Mouse (Mus musculus): ENCODE data around the gene Slc7a1.

The Slc7a1 gene

GRCm38 (mm10) chr5:148399660-148400443 lies at the start of gene Slc7a1:
Slc7a1 (minus strand) TSS chr5:148399904.
- peak; percentile 83 to 91 for DNase-seq (ENCODE audit: low spot score in 2 of 2)

- no peak for DNase-seq (ENCODE audit: low spot score in 2 of 2)
These were observed 45.3 kb upstream of the Slc7a1 start for GRCm38 (mm10) chr5:148444974-148445373.

GRCm38 (mm10) chr5:148443734-148444133 lies 44.0 kb upstream of the Slc7a1 start:
- no peak for DNase-seq (ENCODE audit: low spot score in 2 of 2)

- DNase-seq (ENCODE audit: low spot score in 2 of 2): no peak
These were observed 36.0 kb upstream of the Slc7a1 start for GRCm38 (mm10) chr5:148435660-148436059.

GRCm38 (mm10) chr5:148432121-148432520 lies 32.4 kb upstream of the Slc7a1 start:
- no peak for DNase-seq (ENCODE audit: low spot score in 2 of 2)

GRCm38 (mm10) chr5:148428846-148429245 lies 29.1 kb upstream of the Slc7a1 start:
- no peak for DNase-seq (ENCODE audit: low spot score in 2 of 2)

GRCm38 (mm10) chr5:148425136-148425535 lies 25.4 kb upstream of the Slc7a1 start:
- DNase-seq (ENCODE audit: low spot score in 2 of 2): no peak

- no peak for DNase-seq (ENCODE audit: low spot score in 2 of 2)
These were observed 21.6 kb upstream of the Slc7a1 start for GRCm38 (mm10) chr5:148421326-148421725.

GRCm38 (mm10) chr5:148419112-148419526 lies 19.4 kb upstream of the Slc7a1 start:
- DNase-seq (ENCODE audit: low spot score in 2 of 2): peak in 1 of 2 experiments; percentile 5

GRCm38 (mm10) chr5:148418436-148418835 lies 18.7 kb upstream of the Slc7a1 start:
- DNase-seq (ENCODE audit: low spot score in 2 of 2): no peak

- DNase-seq (ENCODE audit: low spot score in 2 of 2): no peak
These were observed 18.1 kb upstream of the Slc7a1 start for GRCm38 (mm10) chr5:148417756-148418155.

GRCm38 (mm10) chr5:148416461-148416860 lies 16.8 kb upstream of the Slc7a1 start:
- no peak for DNase-seq (ENCODE audit: low spot score in 2 of 2)

- no peak for DNase-seq (ENCODE audit: low spot score in 2 of 2)
These were observed 14.5 kb upstream of the Slc7a1 start for GRCm38 (mm10) chr5:148414233-148414632.

GRCm38 (mm10) chr5:148412504-148412903 lies 12.8 kb upstream of the Slc7a1 start:
- DNase-seq (ENCODE audit: low spot score in 2 of 2): no peak

GRCm38 (mm10) chr5:148409465-148409864 lies 9.8 kb upstream of the Slc7a1 start:
- no peak for DNase-seq (ENCODE audit: low spot score in 2 of 2)

- DNase-seq (ENCODE audit: low spot score in 2 of 2): no peak
These were observed 7.2 kb upstream of the Slc7a1 start for GRCm38 (mm10) chr5:148406913-148407312.

- DNase-seq (ENCODE audit: low spot score in 2 of 2): no peak
These were observed 4.8 kb upstream of the Slc7a1 start for GRCm38 (mm10) chr5:148404548-148404947.

- peak in 1 of 2 experiments; percentile 37 for DNase-seq (ENCODE audit: low spot score in 2 of 2)
These were observed 2.9 kb upstream of the Slc7a1 start for GRCm38 (mm10) chr5:148402641-148403040.

- peak in 1 of 2 experiments; percentile 42 for DNase-seq (ENCODE audit: low spot score in 2 of 2)
These were observed 691 bp downstream of the Slc7a1 start for GRCm38 (mm10) chr5:148398766-148399659.

- DNase-seq (ENCODE audit: low spot score in 2 of 2): no peak
These were observed 1.3 kb downstream of the Slc7a1 start for GRCm38 (mm10) chr5:148398451-148398765.

- no peak for DNase-seq (ENCODE audit: low spot score in 2 of 2)
These were observed 1.8 kb downstream of the Slc7a1 start for GRCm38 (mm10) chr5:148397911-148398310.

GRCm38 (mm10) chr5:148397418-148397817 lies 2.3 kb downstream of the Slc7a1 start:
- DNase-seq (ENCODE audit: low spot score in 2 of 2): no peak

- DNase-seq (ENCODE audit: low spot score in 2 of 2): no peak
These were observed 6.4 kb downstream of the Slc7a1 start for GRCm38 (mm10) chr5:148393316-148393715.
